Mouse (Mus musculus) midbrain, postnatal 0 days (tissue): ENCODE measurements around the gene Galnt18. TPM values are rescaled to one million over a fixed set of nuclear protein-coding genes. Genes with fewer than 3 reads are reported as not detected.

Source experiments
- ATAC-seq: fragments of 200-750 bp; cut with Nextera tagmentation; 2 replicates; pipeline ENCODE4 v1.8.0; 2017; ENCODE audit warnings: moderate number of reproducible peaks, mild to moderate bottlenecking, moderate TSS enrichment, moderate library complexity; ENCODE audit not compliant: low FRiP score
- DNase-seq: peaks from one replicate; pipeline ENCODE4 v3.0.0-alpha.2; 2015; ENCODE audit warnings: low spot score
- H3K27ac ChIP-seq: fragments of 300-500 bp; sonication (generic); 2 replicates; pipeline ENCODE4 v1.5.1; 2014; ENCODE audit warnings: low read depth, mild to moderate bottlenecking, low read length, mixed read lengths
- H3K27me3 ChIP-seq: fragments of 300-500 bp; sonication (generic); 2 replicates; pipeline ENCODE4 v1.6.1; 2014; ENCODE audit warnings: low read length, control low read depth, mixed read lengths; ENCODE audit not compliant: insufficient read depth
- H3K36me3 ChIP-seq: fragments of 300-500 bp; sonication (generic); 2 replicates; pipeline ENCODE4 v1.6.1; 2014; ENCODE audit warnings: low read length, control low read depth, mixed read lengths; ENCODE audit not compliant: insufficient read depth
- H3K4me1 ChIP-seq: fragments of 300-500 bp; sonication (generic); 2 replicates; pipeline ENCODE4 v1.6.1; 2014; ENCODE audit warnings: mild to moderate bottlenecking, control low read depth, antibody characterized with exemption, low read length, mixed read lengths; ENCODE audit not compliant: insufficient read depth
- H3K4me2 ChIP-seq: fragments of 300-500 bp; sonication (generic); 2 replicates; pipeline ENCODE4 v1.6.1; 2014; ENCODE audit warnings: low read depth, mild to moderate bottlenecking, low read length, mixed read lengths; ENCODE audit not compliant: poor library complexity, severe bottlenecking
- H3K4me3 ChIP-seq: fragments of 300-500 bp; sonication (generic); 2 replicates; pipeline ENCODE4 v1.5.1; 2014; ENCODE audit warnings: low read depth, mild to moderate bottlenecking, low read length, moderate library complexity
- H3K9ac ChIP-seq: fragments of 300-500 bp; sonication (generic); replicated peaks from 2 replicates; pipeline ENCODE4 v1.6.1; 2014; ENCODE audit warnings: mild to moderate bottlenecking, low read length, moderate library complexity, mixed read lengths; ENCODE audit not compliant: poor library complexity, severe bottlenecking
- H3K9me3 ChIP-seq: fragments of 300-500 bp; sonication (generic); 2 replicates; pipeline ENCODE4 v1.6.1; 2016; ENCODE audit warnings: low read length, control low read depth
- CTCF ChIP-seq: IDR thresholded peaks from 2 replicates; pipeline ENCODE4 v1.5.1; 2016; ENCODE audit warnings: antibody characterized with exemption, mild to moderate bottlenecking
- WGBS: fragments of 180-500 bp; shearing (Covaris S2); extraction: QIAGEN DNeasy Blood & Tissue Kit; methylation state at CpG from one replicate; pipeline ENCODE4 v1.1.7; 2014; 5-methylcytosine and 5-hydroxymethylcytosine counted together
- polyA plus RNA-seq: library from polyadenylated mRNA; unstranded; fragments of >200 nt; fragmentation: Nextera tagmentation; extraction: Ambion mirVana; gene quantifications from 2 replicates; pipeline ENCODE4 v1.2.1, GENCODE M21; 2015
- total RNA-seq: library from RNA; depleted of rRNA; stranded (reverse); fragments of >200 nt; gene quantifications from 2 replicates; pipeline ENCODE4 v1.2.3, GENCODE M21; 2014

Gene Galnt18
- total and polyA plus RNA-seq, 2 experiments from 2014 or later: 18.9 to 25.0 TPM

DNA sequence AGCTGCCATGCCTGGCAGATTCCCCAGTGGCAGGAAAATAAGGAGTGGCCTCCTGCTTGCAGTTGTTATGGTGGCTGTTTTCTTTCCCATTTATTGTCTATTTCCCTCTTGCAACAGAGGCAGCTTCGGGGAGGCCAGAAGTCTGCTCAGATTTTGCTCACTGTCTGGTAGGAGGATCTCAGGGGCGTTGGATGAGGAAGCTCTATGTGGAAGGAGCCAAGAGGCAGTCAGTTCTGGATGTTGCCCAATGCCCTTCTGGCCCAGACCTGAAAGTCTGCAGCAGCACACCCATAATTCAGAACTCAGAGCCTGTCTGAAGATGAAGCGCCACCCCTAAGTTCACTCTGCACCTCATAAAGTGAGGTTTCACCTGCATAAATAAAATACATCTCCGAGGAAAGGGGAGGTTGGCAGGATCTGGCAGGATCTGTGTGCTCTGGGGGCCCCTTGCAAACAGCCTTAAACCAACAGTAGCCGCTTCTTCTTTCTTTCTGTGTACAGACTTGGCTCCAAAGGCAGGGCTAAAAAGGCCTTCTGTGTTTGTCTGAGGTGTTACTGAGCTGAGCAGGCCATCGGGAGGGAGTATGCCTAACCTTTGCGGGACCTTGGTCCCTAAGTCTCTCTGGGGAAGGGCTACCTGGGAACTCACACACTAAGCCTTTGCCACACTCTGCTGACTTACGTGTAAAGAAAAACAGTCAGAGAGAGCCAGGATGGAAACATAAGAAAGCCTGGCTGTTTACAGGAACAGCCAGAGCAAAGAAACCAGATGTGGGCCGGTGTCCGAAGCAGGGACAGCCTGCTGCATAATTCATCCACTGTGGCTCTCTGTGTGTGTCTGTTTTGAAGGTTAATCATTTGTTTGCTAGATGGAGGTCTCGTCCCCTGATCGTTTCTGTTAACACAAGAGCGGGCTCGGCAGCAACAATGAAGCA lies 116.4 kb downstream of the Galnt18 start:
- DNase-seq: peak; percentile 31

GRCm38 (mm10) chr7:111658579-111658978 lies 121.2 kb downstream of the Galnt18 start:
- no peak for ATAC-seq
- Histone ChIP-seq H3K4me3 (no peak overlapping the region), H3K36me3 (no peaks in the 10 kb centered on the region), H3K4me1 (no peaks in the 10 kb centered on the region; the same call in 1 of the 2 replicates), H3K9ac (no peak overlapping the region), H3K4me2 (no peak overlapping the region), H3K27ac (no peak overlapping the region), H3K9me3 (no peaks in the 10 kb centered on the region), H3K27me3 (no peaks in the 10 kb centered on the region)
- TF ChIP-seq CTCF: no peak
- WGBS: 44% methylated on average over 4 of the region's 4 CpGs
- DNase-seq: no peak

More for the DNA sequence above, 116.4 kb downstream of the Galnt18 start:
- Histone ChIP-seq H3K27me3 (no peaks in the 10 kb centered on the region), H3K9me3 (no peaks in the 10 kb centered on the region), H3K4me3 (no peak overlapping the region), H3K4me1 (no peaks in the 10 kb centered on the region; the same call in 1 of the 2 replicates), H3K9ac (no peak overlapping the region), H3K4me2 (no peak overlapping the region), H3K27ac (0 out of 2 replicates have a peak overlapping the region, but pooled peaks have one; percentile 18), H3K36me3 (no peaks in the 10 kb centered on the region)
- WGBS: 69% methylated on average over 14 of the region's 14 CpGs
- no peak for TF ChIP-seq CTCF
- ATAC-seq: no peak

DNA sequence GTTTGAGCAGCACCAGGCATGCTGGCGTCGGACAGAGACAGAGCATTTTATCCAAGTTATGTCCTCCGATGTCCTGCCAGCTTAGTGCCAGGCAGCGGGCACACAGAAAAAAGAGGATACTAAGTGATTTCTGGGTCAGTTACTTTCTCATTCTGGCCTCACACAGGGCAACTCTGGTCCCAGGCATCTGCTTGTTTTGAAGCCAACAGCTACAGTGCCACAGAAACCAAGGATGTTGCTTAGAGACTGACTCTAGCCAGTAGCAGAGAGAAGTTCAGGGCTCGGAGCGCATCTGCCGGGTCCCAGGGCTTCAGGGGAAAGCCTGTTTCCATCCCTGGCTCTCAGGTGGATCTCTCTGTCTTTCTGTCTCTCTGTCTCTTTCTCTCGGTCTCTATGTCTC lies 124.8 kb downstream of the Galnt18 start:
- ATAC-seq (no peak), DNase-seq (peak; percentile 66)
- Histone ChIP-seq H3K4me3 (no peak overlapping the region), H3K27ac (no peak overlapping the region), H3K4me1 (no peaks in the 10 kb centered on the region), H3K9ac (no peak overlapping the region), H3K4me2 (no peak overlapping the region), H3K9me3 (no peaks in the 10 kb centered on the region), H3K36me3 (no peaks in the 10 kb centered on the region), H3K27me3 (no peaks in the 10 kb centered on the region)
- WGBS: 76% methylated on average over 8 of the region's 8 CpGs
- TF ChIP-seq CTCF: no peak

- H3K27me3 ChIP-seq: no peaks in the 10 kb centered on the region
- no peaks in the 10 kb centered on the region for H3K9me3 ChIP-seq
- no peak overlapping the region for H3K9ac ChIP-seq
- H3K4me1 ChIP-seq: no peaks in the 10 kb centered on the region
- ATAC-seq (no peak), DNase-seq (peak; percentile 31)
- H3K36me3 ChIP-seq: no peaks in the 10 kb centered on the region
- H3K4me2 ChIP-seq: no peak overlapping the region
- H3K4me3 ChIP-seq: no peak overlapping the region
- no peak for TF ChIP-seq CTCF
- no peak overlapping the region for H3K27ac ChIP-seq
These were observed 125.3 kb downstream of the Galnt18 start for GRCm38 (mm10) chr7:111654526-111654925.

- Histone ChIP-seq H3K9ac (no peak overlapping the region), H3K27me3 (no peaks in the 10 kb centered on the region), H3K4me3 (no peak overlapping the region), H3K36me3 (no peaks in the 10 kb centered on the region), H3K27ac (no peak overlapping the region), H3K9me3 (no peaks in the 10 kb centered on the region), H3K4me2 (no peak overlapping the region), H3K4me1 (no peaks in the 10 kb centered on the region)
- DNase-seq (no peak), ATAC-seq (no peak)
- no peak for TF ChIP-seq CTCF
These were observed 135.4 kb downstream of the Galnt18 start for GRCm38 (mm10) chr7:111644362-111644761.

DNA sequence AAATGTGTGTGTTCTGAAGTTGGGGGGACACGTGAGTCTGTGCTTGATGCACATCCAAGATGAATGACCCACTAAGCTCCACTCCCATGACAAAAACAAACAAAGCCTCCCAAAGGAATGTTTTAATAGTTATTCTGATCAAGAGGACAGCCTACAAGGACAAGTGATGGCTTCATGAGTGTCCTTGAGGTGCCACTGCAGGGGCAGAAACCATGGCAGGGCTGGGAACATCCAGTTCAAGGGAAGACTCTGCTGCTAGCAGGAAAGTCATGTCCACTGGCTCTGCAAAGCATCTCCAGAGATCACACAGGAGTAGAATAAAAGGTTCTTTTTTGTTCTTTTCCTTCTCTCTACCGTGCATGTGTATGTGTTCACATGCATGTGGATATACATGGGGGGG lies 140.9 kb downstream of the Galnt18 start:
- 71% methylated on average over 2 of the region's 2 CpGs for WGBS
- no peak overlapping the region for H3K4me3 ChIP-seq
- no peak for TF ChIP-seq CTCF
- ATAC-seq: no peak
- H3K4me2 ChIP-seq: no peak overlapping the region
- DNase-seq: no peak
- no peak overlapping the region for H3K27ac ChIP-seq
- H3K9me3 ChIP-seq: no peaks in the 10 kb centered on the region
- H3K27me3 ChIP-seq: no peaks in the 10 kb centered on the region
- H3K4me1 ChIP-seq: no peaks in the 10 kb centered on the region
- H3K36me3 ChIP-seq: no peaks in the 10 kb centered on the region
- no peak overlapping the region for H3K9ac ChIP-seq
